Comparison of ENCODE assay signal across 9 mouse cellular contexts in genomic region chr13:55178556-55178955, GRCm38 (mm10). TPM values are rescaled to one million over a fixed set of nuclear protein-coding genes. Genes with fewer than 3 reads are reported as not detected.
DNase-seq lines count a peak whose midpoint lies in the region; ATAC-seq and TF ChIP-seq lines count a peak whose summit lies in the region.
"Had no signal": no experiment of that assay in that cellular context is flagged by ENCODE, and none has a peak within 500 bp of the region (broad histone marks: within the 10 kb centered on the region; RNA-seq: fewer than 3 reads in every experiment).

No protein-coding gene starts in this region.

- H3K9ac ChIP-seq in lung, embryonic 14.5 days, result no peak overlapping the region

- TF ChIP-seq CTCF in lung, embryonic 14.5 days (IDR thresholded peaks at IDR 0.05; ENCODE audit: low read depth), result peak; percentile 93

- no peak overlapping the region for H3K4me2 ChIP-seq in lung, embryonic 14.5 days

- 24% methylated on average over 2 of the region's 2 CpGs for WGBS in lung, embryonic 14.5 days

- H3K27ac ChIP-seq in lung, embryonic 14.5 days (ENCODE audit: low read depth), result no peak overlapping the region

- no peaks in the 10 kb centered on the region for H3K4me1 ChIP-seq in lung, embryonic 14.5 days (ENCODE audit: insufficient read depth)

- peak; percentile 50 to 71 for DNase-seq in CD8-positive naive resting alpha-beta T cell, adult 2 months (ENCODE audit: low read depth in 2 of 2, low spot score in 2 of 2)
- peak; percentile 53 for DNase-seq in T-cell, adult 2 months (ENCODE audit: low spot score)
- DNase-seq in gastrocnemius, postnatal 10 days, result peak; percentile 68
- DNase-seq in kidney, postnatal 36 days, result peak; percentile 72 to 86
- peak; percentile 89 for DNase-seq in lung, embryonic 14.5 days
- peak; percentile 92 for DNase-seq in retina, embryonic 14.5 days (ENCODE audit: low spot score)
- DNase-seq in urinary bladder, postnatal 36 days (ENCODE audit: low spot score in 2 of 2), result peak; percentile 46 to 66

- H3K27me3 ChIP-seq in lung, embryonic 14.5 days (ENCODE audit: insufficient read depth, low read length), result no peaks in the 10 kb centered on the region

- H3K9me3 ChIP-seq in lung, embryonic 14.5 days (ENCODE audit: low read depth, low read length), result no peaks in the 10 kb centered on the region

- peak; percentile 61 for ATAC-seq in common myeloid progenitor, adult 5-6 weeks (replicated peaks; ENCODE audit: low read depth, poor library complexity, severe bottlenecking)
- ATAC-seq in lung, embryonic 14.5 days (ENCODE audit: insufficient read depth), result no peak

- H3K36me3 ChIP-seq in lung, embryonic 14.5 days (ENCODE audit: insufficient read depth), result no peaks in the 10 kb centered on the region

- no peak overlapping the region for H3K4me3 ChIP-seq in lung, embryonic 14.5 days (ENCODE audit: low read depth, low read length)

RNA-seq across cellular contexts. Expression of gene Fgfr4, which starts 26.1 kb away (rescaled TPM):
- not detected in 2 replicates for total RNA-seq in common myeloid progenitor, adult 5-6 weeks (2017)
- 10 to 100 TPM; 16.3 to 24.5 TPM for total RNA-seq in gastrocnemius, postnatal 10 days (2021)
- 14.6 and 17.3 TPM in 2 replicates for polyA plus RNA-seq in lung, embryonic 14.5 days (2014; fragmentation: Nextera tagmentation; extraction: Ambion mirVana)

RNA-seq across cellular contexts. Expression of gene Nsd1, which starts 31.0 kb away (rescaled TPM):
- total RNA-seq in common myeloid progenitor, adult 5-6 weeks (2017), result 110 and 124 TPM in 2 replicates
- 10 to 100 TPM; 75.4 to 89.6 TPM for total RNA-seq in gastrocnemius, postnatal 10 days (2021)
- polyA plus RNA-seq in lung, embryonic 14.5 days (2014; fragmentation: Nextera tagmentation; extraction: Ambion mirVana), result 70.0 and 80.7 TPM in 2 replicates

RNA-seq across cellular contexts. Expression of gene Gm17617, which starts 45.2 kb away (rescaled TPM):
- not detected in 2 replicates for total RNA-seq in common myeloid progenitor, adult 5-6 weeks (2017)
- total RNA-seq in gastrocnemius, postnatal 10 days (2021), result not detected
- polyA plus RNA-seq in lung, embryonic 14.5 days (2014; fragmentation: Nextera tagmentation; extraction: Ambion mirVana), result not detected in 2 replicates
- polyA plus RNA-seq: large intestine, adult 2 months had no signal

Comparison
In these comparisons a context has a peak if more than half of its experiments do, and no peak if none do; other contexts are left out.
1. RNA of gene Fgfr4, which starts 26.1 kb away (total RNA-seq): 16.3 to 24.5 TPM in gastrocnemius, postnatal 10 days; not detected in common myeloid progenitor, adult 5-6 weeks; every median in the first group is over 10 times any median in the second.
2. Peak in every context shown above with its lines, with median percentiles within 50 percentile points of each other: DNase-seq.